ENCODE assay signal across 9 mouse cellular contexts in the genomic region with DNA sequence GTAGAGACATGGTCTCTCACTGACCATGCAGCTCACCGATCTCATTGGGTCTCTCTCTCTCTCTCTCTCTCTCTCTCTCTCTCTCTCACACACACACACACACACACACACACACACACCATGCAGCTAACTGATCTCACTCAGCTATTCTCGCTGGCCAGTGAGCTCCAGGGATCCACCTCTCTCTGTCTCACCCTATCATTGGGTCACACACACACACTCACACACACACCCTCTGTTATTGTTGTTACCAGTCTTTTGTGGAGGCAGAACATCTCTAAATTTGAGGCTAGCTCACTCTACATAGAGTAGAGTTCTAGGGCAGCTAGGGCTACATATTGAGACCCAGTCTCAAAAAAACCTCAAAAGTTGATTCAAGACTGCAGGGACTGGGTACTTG. TPM values are rescaled to one million over a fixed set of nuclear protein-coding genes. Genes with fewer than 3 reads are reported as not detected.
DNase-seq lines count a peak whose midpoint lies in the region; ATAC-seq and TF ChIP-seq lines count a peak whose summit lies in the region.
"Had no signal": no experiment of that assay in that cellular context is flagged by ENCODE, and none has a peak within 500 bp of the region (broad histone marks: within the 10 kb centered on the region; RNA-seq: fewer than 3 reads in every experiment).

No protein-coding gene starts in this region.

- WGBS in forebrain, embryonic 13.5 days = 85% methylated on average over 2 of the region's 2 CpGs
- 85% methylated on average over 2 of the region's 2 CpGs for WGBS in forebrain, embryonic 14.5 days
- WGBS in lung, postnatal 0 days = 69% methylated on average over 2 of the region's 2 CpGs
- WGBS in limb, embryonic 15.5 days = 65% methylated on average over 2 of the region's 2 CpGs
- 59% methylated on average over 2 of the region's 2 CpGs for WGBS in stomach, embryonic 15.5 days

- peak overlapping the region; percentile 82; the same call in 1 of the 2 replicates for H3K4me3 ChIP-seq in forebrain, embryonic 13.5 days
- no peak overlapping the region for H3K4me3 ChIP-seq in forebrain, embryonic 14.5 days (ENCODE audit: low read depth, low read length)
- H3K4me3 ChIP-seq in lung, postnatal 0 days (ENCODE audit: low read depth, low read length) = peak overlapping the region; percentile 97; the same call in 1 of the 2 replicates
- peak overlapping the region; percentile 86; the same call in 1 of the 2 replicates for H3K4me3 ChIP-seq in limb, embryonic 15.5 days
- H3K4me3 ChIP-seq in stomach, embryonic 15.5 days (replicated peaks) = peak overlapping the region; percentile 92; the same call in 1 of the 2 replicates

- ATAC-seq in forebrain, embryonic 13.5 days = no peak
- no peak for ATAC-seq in forebrain, embryonic 14.5 days
- no peak for ATAC-seq in lung, postnatal 0 days
- ATAC-seq in limb, embryonic 15.5 days (ENCODE audit: insufficient number of reproducible peaks, low FRiP score, low TSS enrichment, low read depth) = no peak
- ATAC-seq in stomach, embryonic 15.5 days (ENCODE audit: insufficient read depth, low FRiP score, low read depth) = no peak
- no peak for ATAC-seq in erythroid progenitor cell, adult 5-6 weeks (replicated peaks; ENCODE audit: low FRiP score, poor library complexity, severe bottlenecking)

- peaks cover under 1% of the 10 kb centered on the region; the same call in 1 of the 2 replicates for H3K36me3 ChIP-seq in forebrain, embryonic 13.5 days (ENCODE audit: poor library complexity, severe bottlenecking)
- peaks cover 3% of the 10 kb centered on the region; the same call in 1 of the 2 replicates for H3K36me3 ChIP-seq in forebrain, embryonic 14.5 days (ENCODE audit: control insufficient read depth, insufficient read depth, low read length)
- H3K36me3 ChIP-seq in lung, postnatal 0 days (ENCODE audit: insufficient read depth, low read length) = no peaks in the 10 kb centered on the region
- peaks cover 2% of the 10 kb centered on the region for H3K36me3 ChIP-seq in limb, embryonic 15.5 days
- no peaks in the 10 kb centered on the region for H3K36me3 ChIP-seq in stomach, embryonic 15.5 days

- no peaks in the 10 kb centered on the region for H3K27me3 ChIP-seq in forebrain, embryonic 13.5 days
- H3K27me3 ChIP-seq in forebrain, embryonic 14.5 days (replicated peaks; ENCODE audit: control insufficient read depth, insufficient read depth, low read length) = no peaks in the 10 kb centered on the region
- H3K27me3 ChIP-seq in lung, postnatal 0 days (replicated peaks; ENCODE audit: insufficient read depth, low read length) = no peaks in the 10 kb centered on the region
- H3K27me3 ChIP-seq in limb, embryonic 15.5 days = no peaks in the 10 kb centered on the region
- no peaks in the 10 kb centered on the region for H3K27me3 ChIP-seq in stomach, embryonic 15.5 days (replicated peaks)

- H3K9me3 ChIP-seq in forebrain, embryonic 13.5 days (replicated peaks) = no peaks in the 10 kb centered on the region
- no peaks in the 10 kb centered on the region for H3K9me3 ChIP-seq in forebrain, embryonic 14.5 days (replicated peaks; ENCODE audit: control insufficient read depth, low read length)
- H3K9me3 ChIP-seq in lung, postnatal 0 days (ENCODE audit: low read length) = no peaks in the 10 kb centered on the region
- H3K9me3 ChIP-seq in limb, embryonic 15.5 days = no peaks in the 10 kb centered on the region
- no peaks in the 10 kb centered on the region for H3K9me3 ChIP-seq in stomach, embryonic 15.5 days

- H3K27ac ChIP-seq in forebrain, embryonic 13.5 days = no peak overlapping the region
- no peak overlapping the region for H3K27ac ChIP-seq in forebrain, embryonic 14.5 days (ENCODE audit: low read depth, low read length)
- no peak overlapping the region for H3K27ac ChIP-seq in lung, postnatal 0 days (ENCODE audit: low read length)
- H3K27ac ChIP-seq in limb, embryonic 15.5 days = no peak overlapping the region
- no peak overlapping the region for H3K27ac ChIP-seq in stomach, embryonic 15.5 days

- no peak for DNase-seq in forebrain, embryonic 14.5 days (ENCODE audit: low spot score)
- no peak for DNase-seq in lung, postnatal 0 days (ENCODE audit: low spot score)
- no peak for DNase-seq in lung, postnatal 25 days (ENCODE audit: low spot score)
- no peak for DNase-seq in cerebellum, adult 9-11 months
- DNase-seq: B cell, adult 2 months had no signal

- TF ChIP-seq EP300 in lung, postnatal 0 days (IDR thresholded peaks at IDR 0.05) = no peak

- TF ChIP-seq CTCF in lung, postnatal 0 days (IDR thresholded peaks at IDR 0.05) = no peak

- no peak overlapping the region for H3K9ac ChIP-seq in forebrain, embryonic 13.5 days
- no peak overlapping the region for H3K9ac ChIP-seq in forebrain, embryonic 14.5 days (ENCODE audit: low read length)
- no peak overlapping the region for H3K9ac ChIP-seq in lung, postnatal 0 days (replicated peaks; ENCODE audit: low read depth)
- H3K9ac ChIP-seq in limb, embryonic 15.5 days = no peak overlapping the region
- no peak overlapping the region for H3K9ac ChIP-seq in stomach, embryonic 15.5 days

- H3K4me1 ChIP-seq in forebrain, embryonic 13.5 days = peaks cover 61% of the 10 kb centered on the region
- peaks cover 28% of the 10 kb centered on the region for H3K4me1 ChIP-seq in forebrain, embryonic 14.5 days (ENCODE audit: control insufficient read depth, insufficient read depth, low read length)
- H3K4me1 ChIP-seq in lung, postnatal 0 days (ENCODE audit: insufficient read depth, low read depth, low read length) = peaks cover 13% of the 10 kb centered on the region
- H3K4me1 ChIP-seq in limb, embryonic 15.5 days = peaks cover 39% of the 10 kb centered on the region
- peaks cover 13% of the 10 kb centered on the region for H3K4me1 ChIP-seq in stomach, embryonic 15.5 days

- H3K4me2 ChIP-seq in forebrain, embryonic 13.5 days = peak overlapping the region; percentile 97
- no peak overlapping the region for H3K4me2 ChIP-seq in forebrain, embryonic 14.5 days (ENCODE audit: low read length)
- H3K4me2 ChIP-seq in lung, postnatal 0 days (replicated peaks; ENCODE audit: low read depth, low read length) = peak overlapping the region; percentile 85
- peak overlapping the region; percentile 87; the same call in 1 of the 2 replicates for H3K4me2 ChIP-seq in limb, embryonic 15.5 days
- H3K4me2 ChIP-seq in stomach, embryonic 15.5 days = peak overlapping the region; percentile 81

RNA-seq across cellular contexts. Expression of a gene that starts 1.8 kb away (rescaled TPM):
- polyA plus RNA-seq in forebrain, embryonic 13.5 days (2015; fragmentation: Nextera tagmentation; extraction: Ambion mirVana) = 71.8 and 72.4 TPM in 2 replicates
- polyA plus RNA-seq in forebrain, embryonic 14.5 days (2014; fragmentation: Nextera tagmentation; extraction: Ambion mirVana) = 54.2 and 65.3 TPM in 2 replicates
- 79.8 and 81.1 TPM in 2 replicates for polyA plus RNA-seq in lung, postnatal 0 days (2015; fragmentation: Nextera tagmentation; extraction: Ambion mirVana)
- 76.1 and 84.4 TPM in 2 replicates for polyA plus RNA-seq in limb, embryonic 15.5 days (2015; fragmentation: Nextera tagmentation; extraction: Ambion mirVana)
- 71.3 and 75.7 TPM in 2 replicates for polyA plus RNA-seq in stomach, embryonic 15.5 days (2015; fragmentation: Nextera tagmentation; extraction: Ambion mirVana)
- 129 and 138 TPM in 2 replicates for total RNA-seq in erythroid progenitor cell, adult 5-6 weeks (2015; ENCODE audit: low replicate concordance)
- 181 and 184 TPM in 2 replicates for total RNA-seq in erythroid progenitor cell, adult 5-6 weeks (2017; ENCODE audit: low replicate concordance)

RNA-seq across cellular contexts. Expression of a gene that starts 14.9 kb away (rescaled TPM):
- 46.9 and 55.9 TPM in 2 replicates for polyA plus RNA-seq in forebrain, embryonic 13.5 days (2015; fragmentation: Nextera tagmentation; extraction: Ambion mirVana)
- 51.4 and 53.7 TPM in 2 replicates for polyA plus RNA-seq in forebrain, embryonic 14.5 days (2014; fragmentation: Nextera tagmentation; extraction: Ambion mirVana)
- polyA plus RNA-seq in lung, postnatal 0 days (2015; fragmentation: Nextera tagmentation; extraction: Ambion mirVana) = 17.4 and 20.6 TPM in 2 replicates
- polyA plus RNA-seq in limb, embryonic 15.5 days (2015; fragmentation: Nextera tagmentation; extraction: Ambion mirVana) = 42.3 and 45.0 TPM in 2 replicates
- 55.9 and 57.6 TPM in 2 replicates for polyA plus RNA-seq in stomach, embryonic 15.5 days (2015; fragmentation: Nextera tagmentation; extraction: Ambion mirVana)
- 4.7 TPM in 1 of 2 replicates, not detected in the other for total RNA-seq in erythroid progenitor cell, adult 5-6 weeks (2015; ENCODE audit: low replicate concordance)
- total RNA-seq in erythroid progenitor cell, adult 5-6 weeks (2017; ENCODE audit: low replicate concordance) = 0.98 and 4.0 TPM in 2 replicates

RNA-seq across cellular contexts. Expression of a gene that starts 58.9 kb away (rescaled TPM):
- 310 and 349 TPM in 2 replicates for polyA plus RNA-seq in forebrain, embryonic 13.5 days (2015; fragmentation: Nextera tagmentation; extraction: Ambion mirVana)
- 248 and 249 TPM in 2 replicates for polyA plus RNA-seq in forebrain, embryonic 14.5 days (2014; fragmentation: Nextera tagmentation; extraction: Ambion mirVana)
- 53.4 and 58.5 TPM in 2 replicates for polyA plus RNA-seq in lung, postnatal 0 days (2015; fragmentation: Nextera tagmentation; extraction: Ambion mirVana)
- 169 and 174 TPM in 2 replicates for polyA plus RNA-seq in limb, embryonic 15.5 days (2015; fragmentation: Nextera tagmentation; extraction: Ambion mirVana)
- 150 and 154 TPM in 2 replicates for polyA plus RNA-seq in stomach, embryonic 15.5 days (2015; fragmentation: Nextera tagmentation; extraction: Ambion mirVana)
- total RNA-seq in erythroid progenitor cell, adult 5-6 weeks (2015; ENCODE audit: low replicate concordance) = 31.4 and 34.8 TPM in 2 replicates
- 29.6 and 32.8 TPM in 2 replicates for total RNA-seq in erythroid progenitor cell, adult 5-6 weeks (2017; ENCODE audit: low replicate concordance)
